Comparison of ENCODE assay signal across 21 mouse cellular contexts in genomic region chr3:146317911-146318310, GRCm38 (mm10).
DNase-seq lines count a peak whose midpoint lies in the region; ATAC-seq lines count a peak whose summit lies in the region.
"Had no signal": no experiment of that assay in that cellular context is flagged by ENCODE, and none has a peak within 500 bp of the region (broad histone marks: within the 10 kb centered on the region; RNA-seq: fewer than 3 reads in every experiment).

No protein-coding gene starts in this region.

- ATAC-seq in forebrain, embryonic 12.5 days (ENCODE audit: low FRiP score): no peak
- ATAC-seq in forebrain, embryonic 14.5 days: no peak
- ATAC-seq in heart, embryonic 11.5 days (replicated peaks; ENCODE audit: insufficient number of reproducible peaks, low FRiP score, low TSS enrichment): no peak
- ATAC-seq in midbrain, embryonic 13.5 days: no peak
- no peak for ATAC-seq in midbrain, embryonic 15.5 days (replicated peaks)
- ATAC-seq: CD4-positive, CD25-positive, alpha-beta regulatory T cell, adult 4 months; inflammation-experienced regulatory T-cells, adult 6 months; intestine, embryonic 16.5 days had no signal

- peak overlapping the region; percentile 35; the same call in 1 of the 2 replicates for H3K4me2 ChIP-seq in forebrain, embryonic 12.5 days
- H3K4me2 ChIP-seq in forebrain, embryonic 14.5 days (ENCODE audit: low read length): no peak overlapping the region
- no peak overlapping the region for H3K4me2 ChIP-seq in heart, embryonic 11.5 days
- H3K4me2 ChIP-seq in midbrain, embryonic 13.5 days (replicated peaks): no peak overlapping the region
- no peak overlapping the region for H3K4me2 ChIP-seq in midbrain, embryonic 15.5 days

- peaks cover 31% of the 10 kb centered on the region for H3K27me3 ChIP-seq in forebrain, embryonic 12.5 days
- H3K27me3 ChIP-seq in forebrain, embryonic 14.5 days (replicated peaks; ENCODE audit: control insufficient read depth, insufficient read depth, low read length): no peaks in the 10 kb centered on the region
- H3K27me3 ChIP-seq in heart, embryonic 11.5 days (ENCODE audit: control insufficient read depth, insufficient read depth, low read length): no peaks in the 10 kb centered on the region
- no peaks in the 10 kb centered on the region for H3K27me3 ChIP-seq in midbrain, embryonic 13.5 days
- H3K27me3 ChIP-seq in midbrain, embryonic 15.5 days (replicated peaks): no peaks in the 10 kb centered on the region

- no peak overlapping the region for H3K4me3 ChIP-seq in forebrain, embryonic 12.5 days (replicated peaks)
- H3K4me3 ChIP-seq in forebrain, embryonic 14.5 days (ENCODE audit: low read depth, low read length): no peak overlapping the region
- H3K4me3 ChIP-seq in heart, embryonic 11.5 days (ENCODE audit: low read depth, low read length): no peak overlapping the region
- H3K4me3 ChIP-seq in midbrain, embryonic 13.5 days (replicated peaks): no peak overlapping the region
- no peak overlapping the region for H3K4me3 ChIP-seq in midbrain, embryonic 15.5 days
- H3K4me3 ChIP-seq: heart, adult 2 months; heart, embryonic 10.5 days; hindbrain, embryonic 12.5 days had no signal

- DNase-seq in forebrain, embryonic 14.5 days (ENCODE audit: low spot score): no peak
- peak; percentile 60 for DNase-seq in heart, adult 11 months
- peak; percentile 12 to 53 for DNase-seq in urinary bladder, postnatal 4 days (ENCODE audit: low spot score in 2 of 2)
- DNase-seq in urinary bladder, postnatal 14 days (ENCODE audit: low spot score): no peak
- DNase-seq: adrenal gland, adult 2 months; adrenal gland, postnatal 14 days; cerebellum, adult 11 months; cerebellum, adult 2 months; cerebellum, adult 9-11 months; cerebellum, postnatal 25 days; gastrocnemius, postnatal 25 days; heart, adult 2 months had no signal

- no peaks in the 10 kb centered on the region for H3K9me3 ChIP-seq in forebrain, embryonic 12.5 days
- no peaks in the 10 kb centered on the region for H3K9me3 ChIP-seq in forebrain, embryonic 14.5 days (replicated peaks; ENCODE audit: control insufficient read depth, low read length)
- no peaks in the 10 kb centered on the region for H3K9me3 ChIP-seq in heart, embryonic 11.5 days (replicated peaks; ENCODE audit: control insufficient read depth, low read length)
- no peaks in the 10 kb centered on the region for H3K9me3 ChIP-seq in midbrain, embryonic 13.5 days
- H3K9me3 ChIP-seq in midbrain, embryonic 15.5 days: no peaks in the 10 kb centered on the region
- H3K9me3 ChIP-seq: heart, embryonic 10.5 days; hindbrain, embryonic 12.5 days had no signal

- no peak overlapping the region for H3K9ac ChIP-seq in forebrain, embryonic 12.5 days
- H3K9ac ChIP-seq in forebrain, embryonic 14.5 days (ENCODE audit: low read length): no peak overlapping the region
- no peak overlapping the region for H3K9ac ChIP-seq in heart, embryonic 11.5 days (ENCODE audit: low read depth, low read length)
- H3K9ac ChIP-seq in midbrain, embryonic 13.5 days (replicated peaks): no peak overlapping the region
- H3K9ac ChIP-seq in midbrain, embryonic 15.5 days: no peak overlapping the region
- H3K9ac ChIP-seq: hindbrain, embryonic 12.5 days had no signal

- 74% methylated on average over 12 of the region's 12 CpGs for WGBS in forebrain, embryonic 12.5 days
- WGBS in forebrain, embryonic 14.5 days: 71% methylated on average over 12 of the region's 12 CpGs
- WGBS in heart, embryonic 11.5 days (ENCODE audit: insufficient replicate concordance): 78% methylated on average over 12 of the region's 12 CpGs
- WGBS in midbrain, embryonic 13.5 days: 83% methylated on average over 12 of the region's 12 CpGs
- WGBS in midbrain, embryonic 15.5 days: 77% methylated on average over 12 of the region's 12 CpGs

- H3K27ac ChIP-seq in forebrain, embryonic 12.5 days: no peak overlapping the region; the same call in 1 of the 2 replicates
- H3K27ac ChIP-seq in forebrain, embryonic 14.5 days (ENCODE audit: low read depth, low read length): no peak overlapping the region
- H3K27ac ChIP-seq in heart, embryonic 11.5 days (ENCODE audit: low read depth, low read length): no peak overlapping the region
- H3K27ac ChIP-seq in midbrain, embryonic 13.5 days: peak overlapping the region; percentile 76
- no peak overlapping the region for H3K27ac ChIP-seq in midbrain, embryonic 15.5 days
- H3K27ac ChIP-seq: heart, adult 2 months had no signal

- H3K36me3 ChIP-seq in forebrain, embryonic 12.5 days (replicated peaks): no peaks in the 10 kb centered on the region
- H3K36me3 ChIP-seq in forebrain, embryonic 14.5 days (ENCODE audit: control insufficient read depth, insufficient read depth, low read length): no peaks in the 10 kb centered on the region
- no peaks in the 10 kb centered on the region for H3K36me3 ChIP-seq in heart, embryonic 11.5 days (ENCODE audit: control insufficient read depth, insufficient read depth, low read length)
- H3K36me3 ChIP-seq in midbrain, embryonic 13.5 days: no peaks in the 10 kb centered on the region
- no peaks in the 10 kb centered on the region for H3K36me3 ChIP-seq in midbrain, embryonic 15.5 days (replicated peaks)
- H3K36me3 ChIP-seq: heart, embryonic 10.5 days; hindbrain, embryonic 12.5 days had no signal

- peaks cover 16% of the 10 kb centered on the region for H3K4me1 ChIP-seq in forebrain, embryonic 12.5 days
- peaks cover 19% of the 10 kb centered on the region for H3K4me1 ChIP-seq in forebrain, embryonic 14.5 days (ENCODE audit: control insufficient read depth, insufficient read depth, low read length)
- no peaks in the 10 kb centered on the region for H3K4me1 ChIP-seq in heart, embryonic 11.5 days (ENCODE audit: control insufficient read depth, insufficient read depth, low read length)
- H3K4me1 ChIP-seq in midbrain, embryonic 13.5 days (replicated peaks): peaks cover 20% of the 10 kb centered on the region
- peaks cover 18% of the 10 kb centered on the region for H3K4me1 ChIP-seq in midbrain, embryonic 15.5 days

Comparison
In these comparisons a context has a peak if more than half of its experiments do, and no peak if none do; other contexts are left out.
1. DNase-seq: peak in heart, adult 11 months (single experiment) and urinary bladder, postnatal 4 days (2 of 2); none in forebrain, embryonic 14.5 days (single experiment) and urinary bladder, postnatal 14 days (single experiment).